Mouse (Mus musculus): ENCODE measurements at regions not wholly inside any gene's neighbourhood (a gene's known extent, or its start where the extent isn't known, plus 50 kb on each side); places are given as distances from the start of the nearest gene placed in this dataset.

DNA sequence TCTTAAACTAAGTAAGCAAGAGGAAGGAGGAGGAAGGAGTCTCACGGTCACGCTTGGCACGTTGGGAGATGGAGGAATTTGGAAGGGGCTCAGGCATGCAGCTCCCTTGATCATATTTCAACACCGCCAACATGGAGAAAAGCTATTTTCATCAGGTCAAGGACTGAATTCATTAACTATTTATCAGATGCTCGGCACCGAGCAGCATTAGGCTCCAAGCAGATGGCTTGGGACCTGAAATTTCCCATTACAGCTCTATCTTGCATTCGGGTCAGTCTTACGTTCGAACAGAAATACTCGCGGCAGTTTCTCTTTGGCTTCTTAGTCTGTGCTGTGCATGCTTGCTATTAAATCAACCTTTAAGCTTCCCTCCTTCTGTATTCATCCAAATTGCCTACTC, 278.7 kb downstream of the Plod2 start:
- TF ChIP-seq POLR2A (IDR thresholded peaks at IDR 0.05; ENCODE audit: borderline replicate concordance, extremely low read depth, low read depth, low read length) (no peak), CTCF (IDR thresholded peaks at IDR 0.05; ENCODE audit: insufficient read depth, low read length) (no peak)
